Mouse (Mus musculus) T-helper 1 cell (primary cell): ENCODE measurements around the gene Tnip2.

Experiments
- in situ Hi-C: fragments of 300-600 bp; cut with MboI, MseI; formaldehyde crosslinking; loops from one replicate; pipeline ENCODE4 v1.15.1; 2025; ENCODE audit warnings: high pct_unique_total_duplicates

The Tnip2 gene

GRCm38 (mm10) chr5:34513466-34514217, at the start of gene Tnip2:
Gene Tnip2 (minus strand): TSS chr5:34513991.
- in situ Hi-C loops = loop anchor here (5.0 kb wide), 1 partner anchor 124 kb away; the partner anchor contains the start of gene Mfsd10

- in situ Hi-C loops = no loop called here
These were observed 38.0 kb upstream of the Tnip2 start for GRCm38 (mm10) chr5:34551821-34552220.

- in situ Hi-C loops = no loop called here
These were observed 36.5 kb upstream of the Tnip2 start for GRCm38 (mm10) chr5:34550251-34550650.

GRCm38 (mm10) chr5:34549483-34550221, 35.9 kb upstream of the Tnip2 start:
- in situ Hi-C loops = loop anchor here (5.0 kb wide), 1 partner anchor 88 kb away; the partner anchor contains the start of gene Mfsd10

DNA sequence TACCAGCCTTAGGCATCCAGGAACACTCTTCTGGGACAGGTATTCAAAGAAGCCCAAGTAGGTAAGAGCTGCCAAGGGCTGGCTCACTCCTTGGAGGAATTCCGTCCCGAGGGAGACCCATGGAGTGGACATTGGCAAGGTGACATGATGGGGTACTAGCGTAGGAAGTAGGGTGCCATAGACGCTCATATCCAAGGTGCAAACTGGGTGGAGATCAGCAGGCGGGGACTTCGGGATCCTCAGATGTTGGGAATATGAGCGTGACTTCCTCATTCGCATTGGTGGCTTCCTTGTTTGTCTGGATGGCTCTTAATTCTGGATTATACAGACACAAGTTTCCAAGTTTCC, 35.3 kb upstream of the Tnip2 start:
- in situ Hi-C loops = loop anchor here (5.0 kb wide), 1 partner anchor 88 kb away; the partner anchor contains the start of gene Mfsd10

- in situ Hi-C loops = loop anchor here (5.0 kb wide), 1 partner anchor 90 kb away; the partner anchor contains the start of gene Mfsd10
These were observed 33.6 kb upstream of the Tnip2 start for GRCm38 (mm10) chr5:34547410-34547809.

GRCm38 (mm10) chr5:34543114-34543513, 29.3 kb upstream of the Tnip2 start:
- in situ Hi-C loops = no loop called here

- in situ Hi-C loops = no loop called here
These were observed 28.4 kb upstream of the Tnip2 start for GRCm38 (mm10) chr5:34542166-34542565.

DNA sequence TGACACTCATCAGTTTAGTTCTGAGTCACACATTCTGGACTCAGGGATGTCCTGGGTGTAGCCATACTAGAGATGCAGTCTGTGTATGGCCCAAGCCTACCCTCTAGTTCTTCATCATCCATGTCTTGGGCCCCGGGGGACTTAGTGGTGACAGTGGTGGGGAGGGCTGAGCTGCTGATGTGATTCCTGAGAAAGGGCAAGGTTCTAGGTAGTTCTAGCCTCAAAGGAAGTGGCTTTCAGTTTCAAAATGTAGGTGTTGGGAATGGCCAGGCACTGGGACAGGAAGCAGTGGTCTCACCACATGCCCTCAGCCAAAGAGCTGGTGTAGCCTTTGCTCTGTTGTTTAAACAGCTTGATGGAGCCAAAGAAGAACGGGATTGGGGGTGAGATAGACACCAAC, 25.3 kb upstream of the Tnip2 start:
- in situ Hi-C loops = no loop called here

- in situ Hi-C loops = no loop called here
These were observed 24.7 kb upstream of the Tnip2 start for GRCm38 (mm10) chr5:34538527-34538926.

- in situ Hi-C loops = no loop called here
These were observed 24.3 kb upstream of the Tnip2 start for GRCm38 (mm10) chr5:34538079-34538478.

DNA sequence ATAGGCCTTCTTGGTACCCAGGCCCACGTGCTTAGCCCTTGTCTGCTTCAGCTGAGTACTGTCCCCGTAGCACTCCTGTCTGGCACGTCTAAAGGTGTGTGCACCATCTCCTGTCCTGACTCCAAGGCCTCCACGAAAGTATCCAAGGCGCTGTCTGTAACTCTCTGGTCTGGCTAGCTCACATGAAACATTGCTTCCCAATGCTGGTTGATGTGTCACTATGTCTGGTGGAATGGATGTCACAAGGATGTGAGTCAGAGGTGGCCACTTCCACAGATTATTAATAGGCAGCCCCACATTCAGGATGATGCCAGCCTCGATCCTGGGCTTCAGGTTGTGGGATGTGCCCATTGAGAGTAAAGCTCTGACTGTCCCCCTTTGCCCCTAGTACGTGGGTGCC, 22.0 kb upstream of the Tnip2 start:
- in situ Hi-C loops = no loop called here

GRCm38 (mm10) chr5:34534776-34535581, 21.2 kb upstream of the Tnip2 start:
- in situ Hi-C loops = no loop called here

DNA sequence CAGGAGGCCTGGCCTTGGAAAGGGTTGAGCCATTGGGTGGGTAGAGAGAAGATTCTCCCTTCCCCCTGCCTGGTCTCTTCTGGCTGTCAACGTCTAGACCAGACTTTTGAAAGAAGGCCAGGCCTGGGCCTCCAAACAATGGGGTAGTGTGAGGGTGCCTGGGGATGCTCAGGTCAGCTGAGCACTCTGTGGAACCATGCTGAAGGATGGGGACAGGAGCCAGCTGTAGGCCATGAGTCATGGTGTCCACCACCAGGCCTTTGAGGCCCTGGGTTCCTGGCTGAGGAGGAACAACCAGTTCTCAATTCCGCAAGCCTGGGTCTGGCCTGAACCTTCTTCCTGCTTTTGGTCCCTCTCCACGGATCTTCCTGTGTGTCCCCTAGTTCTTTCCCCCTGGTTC, 20.0 kb upstream of the Tnip2 start:
- in situ Hi-C loops = no loop called here

DNA sequence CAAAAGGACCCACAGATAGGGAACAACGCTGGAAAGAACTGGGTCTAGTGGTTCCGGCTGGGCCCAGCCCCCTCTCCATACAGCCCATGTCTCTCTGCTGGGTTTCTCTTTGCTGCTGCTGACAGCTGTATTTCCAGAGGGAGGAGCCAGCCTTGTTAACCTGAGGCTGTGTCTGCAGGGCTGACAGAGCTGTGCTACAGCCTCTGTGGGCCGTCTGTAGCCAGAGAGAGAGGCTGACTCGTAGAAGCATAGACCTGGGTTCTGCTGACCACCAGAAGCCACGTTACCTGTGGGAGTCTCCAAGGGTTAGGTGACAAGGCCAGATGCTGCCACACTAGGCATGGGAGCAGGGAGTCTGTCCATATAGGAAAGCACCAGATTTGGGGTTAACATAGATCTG, 19.3 kb upstream of the Tnip2 start:
- in situ Hi-C loops = no loop called here

DNA sequence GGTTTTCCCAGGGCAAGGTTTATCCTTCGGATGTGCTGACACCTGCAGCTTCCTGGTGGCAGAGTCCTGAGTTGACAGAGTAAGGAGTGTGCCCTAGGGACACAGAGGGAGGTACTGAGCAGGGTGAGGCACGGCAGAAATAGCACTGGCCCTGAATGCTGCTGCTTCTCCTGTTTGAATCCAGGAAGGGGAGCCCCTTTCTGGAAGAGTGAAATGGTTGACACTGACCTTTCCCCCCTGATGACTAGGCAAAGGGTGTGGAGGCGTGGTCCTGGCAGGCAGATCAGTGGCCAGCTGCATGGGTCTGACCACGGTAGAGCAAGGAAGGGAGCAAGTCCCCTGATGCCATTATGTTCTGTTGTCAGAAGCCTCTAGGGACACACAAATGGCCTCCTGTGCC, 16.9 kb upstream of the Tnip2 start:
- in situ Hi-C loops = no loop called here

- in situ Hi-C loops = no loop called here
These were observed 16.3 kb upstream of the Tnip2 start for GRCm38 (mm10) chr5:34530116-34530515.

- in situ Hi-C loops = no loop called here
These were observed 14.9 kb upstream of the Tnip2 start for GRCm38 (mm10) chr5:34528724-34529123.

DNA sequence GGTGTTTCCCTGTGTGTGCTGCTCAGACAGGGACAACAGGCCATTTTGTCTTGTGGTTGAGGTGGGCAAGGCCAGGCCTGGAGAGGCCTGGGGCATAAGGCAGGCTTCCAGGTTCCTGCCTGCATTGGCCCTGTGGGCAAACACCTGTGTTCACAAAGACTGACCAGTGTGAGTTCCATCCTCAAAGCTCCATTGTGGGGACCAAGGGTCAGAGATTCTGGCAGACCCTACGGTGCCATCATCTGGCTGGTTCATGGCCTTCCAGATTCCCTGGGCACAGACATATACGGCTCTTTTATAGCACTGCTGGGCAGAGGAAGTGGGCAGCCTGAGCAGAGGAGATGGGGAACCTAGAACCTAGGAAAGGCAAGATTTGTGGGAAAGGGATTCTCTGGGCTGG, 13.6 kb upstream of the Tnip2 start:
- in situ Hi-C loops = no loop called here

DNA sequence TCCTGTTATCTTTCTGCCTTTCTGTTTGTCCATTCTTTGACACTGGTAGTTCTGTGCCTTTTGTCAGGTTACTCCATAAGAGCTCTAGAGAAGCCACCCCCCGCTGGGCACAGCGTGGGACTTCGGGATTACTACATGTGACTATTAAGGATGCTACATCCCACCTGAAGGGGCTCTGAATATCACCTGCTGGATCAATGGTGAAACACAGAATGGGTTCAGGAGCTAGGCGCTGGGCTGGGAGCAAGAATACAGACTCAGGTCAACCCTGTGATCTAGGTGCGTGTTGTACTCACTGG, 12.6 kb upstream of the Tnip2 start:
- in situ Hi-C loops = no loop called here

DNA sequence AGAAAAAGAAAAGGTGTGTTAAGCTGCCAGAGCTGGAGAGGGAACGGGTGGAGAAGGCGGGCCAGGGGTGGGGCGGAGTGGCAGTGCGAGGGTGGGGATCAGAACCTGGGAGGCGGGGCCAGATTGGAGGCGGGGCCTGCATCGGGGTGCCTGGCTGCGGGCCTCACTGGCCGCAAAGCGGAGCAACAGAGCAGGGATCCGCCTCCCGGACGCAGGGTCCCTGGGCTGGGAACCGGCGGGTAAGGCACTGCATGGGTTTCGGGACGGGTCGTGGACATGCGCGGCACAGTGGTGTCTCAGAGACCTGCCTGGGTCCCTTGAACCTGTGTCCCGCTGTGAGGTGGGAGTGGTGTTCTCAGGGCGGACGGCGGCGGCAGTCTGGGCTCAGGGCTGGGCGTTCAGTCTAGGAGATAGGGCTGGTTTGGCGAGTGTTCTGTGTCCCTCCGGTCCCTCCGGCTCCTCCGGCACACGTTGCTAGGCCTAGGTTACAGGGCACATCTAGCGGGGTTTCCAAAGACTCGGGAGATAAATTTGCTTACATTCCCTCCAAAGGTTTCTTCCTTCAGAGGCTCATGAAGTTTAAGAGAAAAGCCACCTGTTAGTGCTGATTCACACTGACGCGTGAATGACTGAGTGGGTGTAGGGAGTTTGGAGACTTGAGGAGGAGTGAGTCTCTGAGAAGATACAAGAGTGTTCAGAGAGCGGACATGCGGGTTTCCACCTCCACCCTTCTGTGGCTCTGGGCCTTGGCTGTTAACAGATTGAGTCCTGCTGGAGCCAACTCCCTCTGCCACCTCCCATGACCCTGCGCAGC, 12.1 kb upstream of the Tnip2 start, which contains the start of gene Sh3bp2:
TSS of gene Sh3bp2 (plus strand) at position 176 of the 814 bp plus-strand sequence.
- in situ Hi-C loops = no loop called here
